Mouse (Mus musculus): ENCODE data around the gene Fcf1.

Gene Fcf1

GRCm38 (mm10) chr12:84970428-84971096 is at the start of gene Fcf1, which contains the start of gene Arel1:
Fcf1 (plus strand) TSS chr12:84970897.
Arel1 (minus strand) TSS chr12:84970900.
- DNase-seq: peak; percentile 75 to 81

GRCm38 (mm10) chr12:84921881-84922419 is 48.7 kb upstream of the Fcf1 start:
- no peak for DNase-seq

GRCm38 (mm10) chr12:84924324-84924723 is 46.4 kb upstream of the Fcf1 start:
- no peak for DNase-seq

- no peak for DNase-seq
Observed at GRCm38 (mm10) chr12:84926542-84926941, 44.2 kb upstream of the Fcf1 start.

GRCm38 (mm10) chr12:84932210-84932609 is 38.5 kb upstream of the Fcf1 start:
- DNase-seq: no peak

GRCm38 (mm10) chr12:84935343-84935742 is 35.4 kb upstream of the Fcf1 start:
- no peak for DNase-seq

- DNase-seq: no peak
Observed at GRCm38 (mm10) chr12:84939117-84939516, 31.6 kb upstream of the Fcf1 start.

GRCm38 (mm10) chr12:84940343-84940742 is 30.4 kb upstream of the Fcf1 start:
- DNase-seq: no peak

- DNase-seq: no peak
Observed at GRCm38 (mm10) chr12:84941717-84942116, 29.0 kb upstream of the Fcf1 start.

- no peak for DNase-seq
Observed at GRCm38 (mm10) chr12:84943006-84943952, 27.4 kb upstream of the Fcf1 start.

- DNase-seq: no peak
Observed at GRCm38 (mm10) chr12:84944150-84944812, 26.4 kb upstream of the Fcf1 start.

- no peak for DNase-seq
Observed at GRCm38 (mm10) chr12:84944813-84945553, 25.7 kb upstream of the Fcf1 start.

- DNase-seq: no peak
Observed at GRCm38 (mm10) chr12:84947894-84948583, 22.7 kb upstream of the Fcf1 start.

- no peak for DNase-seq
Observed at GRCm38 (mm10) chr12:84948584-84949285, 22.0 kb upstream of the Fcf1 start.

GRCm38 (mm10) chr12:84950763-84951162 is 19.9 kb upstream of the Fcf1 start:
- no peak for DNase-seq

- DNase-seq: no peak
Observed at GRCm38 (mm10) chr12:84951531-84951930, 19.2 kb upstream of the Fcf1 start.

- DNase-seq: no peak
Observed at GRCm38 (mm10) chr12:84952351-84952750, 18.3 kb upstream of the Fcf1 start.

GRCm38 (mm10) chr12:84956317-84956716 is 14.4 kb upstream of the Fcf1 start:
- no peak for DNase-seq

- DNase-seq: no peak
Observed at GRCm38 (mm10) chr12:84958794-84959356, 11.8 kb upstream of the Fcf1 start.

GRCm38 (mm10) chr12:84962606-84963005 is 8.1 kb upstream of the Fcf1 start:
- no peak for DNase-seq
